8 mouse cellular contexts compared by ENCODE assay signal in the genomic region with DNA sequence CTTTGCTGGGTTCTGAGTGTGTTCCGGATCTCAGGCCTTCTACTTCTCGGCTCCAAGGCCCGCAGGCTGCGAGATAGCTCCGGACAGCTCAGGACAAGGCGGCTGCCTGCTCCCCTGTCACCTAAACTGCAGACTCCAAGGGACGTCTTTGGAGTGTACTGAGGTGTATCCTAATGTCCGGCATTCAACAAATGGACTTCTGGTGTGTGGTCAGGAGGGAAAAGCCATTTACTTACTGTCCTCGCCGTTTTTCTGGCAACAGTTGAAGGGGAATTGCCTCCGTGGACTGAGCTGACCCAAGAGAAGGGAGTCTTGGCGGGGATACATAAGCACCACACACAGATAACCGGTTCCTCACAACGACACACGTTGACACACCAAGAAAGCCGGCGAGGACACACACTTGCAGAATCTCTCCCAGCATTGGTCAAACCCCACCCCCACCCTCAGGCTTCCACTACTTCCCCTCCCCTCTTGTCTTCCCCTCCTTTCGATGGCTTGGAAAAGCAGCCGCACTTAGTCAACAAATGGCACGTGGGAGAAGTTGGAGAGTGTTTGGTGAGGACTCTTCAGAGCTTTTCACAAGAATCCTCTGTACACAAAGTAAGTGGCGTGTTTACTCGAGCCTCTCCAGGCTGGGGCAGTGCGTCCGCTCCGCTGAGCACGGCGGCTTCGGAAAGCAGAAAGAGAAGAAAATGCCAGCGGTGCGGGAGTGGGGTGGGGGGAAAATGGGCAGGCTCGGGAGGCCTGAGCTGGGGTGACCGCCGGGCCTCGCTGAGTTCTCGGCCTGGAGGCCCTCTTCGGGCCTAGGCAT. TPM values are rescaled to one million over a fixed set of nuclear protein-coding genes. Genes with fewer than 3 reads are reported as not detected.
A peak's percentile ranks its signal among the peaks of the same experiment; 100 is the strongest.
DNase-seq lines count a peak whose midpoint lies in the region; ATAC-seq and TF ChIP-seq lines count a peak whose summit lies in the region.

No protein-coding gene starts in this region.

- peaks cover 20% of the 10 kb centered on the region for H3K27me3 ChIP-seq in hindbrain, postnatal 0 days (ENCODE audit: insufficient read depth, low read length)

- peak overlapping the region; percentile 65 for H3K4me2 ChIP-seq in hindbrain, postnatal 0 days (ENCODE audit: low read depth, low read length)

- ATAC-seq in hindbrain, postnatal 0 days, result peak; percentile 60
- ATAC-seq in megakaryocyte, adult 5-6 weeks (ENCODE audit: poor library complexity, severe bottlenecking), result 0 out of 2 replicates have a peak, but pooled peaks have one; percentile 11

- TF ChIP-seq CTCF in cortical plate, adult 2 months (IDR thresholded peaks at IDR 0.05; ENCODE audit: extremely low read depth, insufficient read depth, low read length), result no peak
- TF ChIP-seq CTCF in hindbrain, postnatal 0 days (IDR thresholded peaks at IDR 0.05; ENCODE audit: low read depth), result no peak

- H3K9me3 ChIP-seq in hindbrain, postnatal 0 days (ENCODE audit: low read length), result no peaks in the 10 kb centered on the region

- WGBS in hindbrain, postnatal 0 days, result 5% methylated on average over 36 of the region's 36 CpGs

- no peak for TF ChIP-seq POLR2A in cortical plate, adult 2 months (IDR thresholded peaks at IDR 0.05; ENCODE audit: extremely low read depth, insufficient read depth, low read length)

- peak overlapping the region; percentile 84 for H3K9ac ChIP-seq in hindbrain, postnatal 0 days (replicated peaks; ENCODE audit: low read length)

- peak; percentile 44 to 72 for DNase-seq in cerebellum, adult 18-20 months
- DNase-seq in cerebellum, adult 11 months, result no peak
- DNase-seq in hindbrain, postnatal 0 days (ENCODE audit: low spot score), result peak; percentile 70
- DNase-seq in yolk sac, embryonic 10.5 days (ENCODE audit: low spot score), result no peak
- DNase-seq in urinary bladder, adult 2 months (ENCODE audit: low spot score), result no peak
- no peak for DNase-seq in layer of hippocampus, adult 8-10 months (ENCODE audit: low spot score in 2 of 2)

- no peaks in the 10 kb centered on the region for H3K36me3 ChIP-seq in hindbrain, postnatal 0 days (ENCODE audit: insufficient read depth, low read length)

- no peak overlapping the region; the same call in 1 of the 2 replicates for H3K27ac ChIP-seq in cortical plate, adult 2 months (ENCODE audit: insufficient read depth, low read length)
- H3K27ac ChIP-seq in hindbrain, postnatal 0 days, result peak overlapping the region; percentile 86

- H3K4me3 ChIP-seq in cortical plate, adult 2 months (ENCODE audit: insufficient read depth, low read length), result peak overlapping the region; percentile 37; the same call in 1 of the 2 replicates
- H3K4me3 ChIP-seq in hindbrain, postnatal 0 days (ENCODE audit: low read length), result peak overlapping the region; percentile 60

- H3K4me1 ChIP-seq in cortical plate, adult 2 months (ENCODE audit: control insufficient read depth, insufficient read depth, low read length), result no peaks in the 10 kb centered on the region
- peaks cover 4% of the 10 kb centered on the region; the same call in 1 of the 2 replicates for H3K4me1 ChIP-seq in hindbrain, postnatal 0 days (ENCODE audit: insufficient read depth, low read length)

RNA-seq across cellular contexts. Expression of gene Pax6, which starts 5.6 kb away (rescaled TPM):
- polyA plus RNA-seq in cortical plate, adult 2 months (2012; rRNA removed), result 9.2 and 11.7 TPM in 2 replicates
- total RNA-seq in hindbrain, postnatal 0 days (2014; rRNA removed), result 88.7 and 136 TPM in 2 replicates
- polyA plus RNA-seq in hindbrain, postnatal 0 days (2015; fragmentation: Nextera tagmentation; extraction: Ambion mirVana), result 68.7 and 82.3 TPM in 2 replicates
- not detected in 2 replicates for total RNA-seq in megakaryocyte, adult 5-6 weeks (2015)
- not detected in 2 replicates for total RNA-seq in megakaryocyte, adult 5-6 weeks (2017)
- not detected in 2 replicates for polyA plus RNA-seq in urinary bladder, adult 2 months (2012; rRNA removed)
- 10 to 100 TPM; 12.5 to 17.6 (median 12.8) TPM for total RNA-seq in layer of hippocampus, adult 8-10 months (2022)

Comparison
In these comparisons a context has a peak if more than half of its experiments do, and no peak if none do; other contexts are left out.
1. DNase-seq: peak in cerebellum, adult 18-20 months (2 of 2) and hindbrain, postnatal 0 days (single experiment); none in cerebellum, adult 11 months (single experiment), yolk sac, embryonic 10.5 days (single experiment), urinary bladder, adult 2 months (single experiment) and layer of hippocampus, adult 8-10 months (0 of 2).
2. RNA of gene Pax6, which starts 5.6 kb away (total RNA-seq): 88.7 to 136 TPM in hindbrain, postnatal 0 days and 12.5 to 17.6 TPM in layer of hippocampus, adult 8-10 months; not detected in megakaryocyte, adult 5-6 weeks; every median in the first group is over 10 times any median in the second.